ENCODE assay signal across 9 mouse cellular contexts in the genomic region with DNA sequence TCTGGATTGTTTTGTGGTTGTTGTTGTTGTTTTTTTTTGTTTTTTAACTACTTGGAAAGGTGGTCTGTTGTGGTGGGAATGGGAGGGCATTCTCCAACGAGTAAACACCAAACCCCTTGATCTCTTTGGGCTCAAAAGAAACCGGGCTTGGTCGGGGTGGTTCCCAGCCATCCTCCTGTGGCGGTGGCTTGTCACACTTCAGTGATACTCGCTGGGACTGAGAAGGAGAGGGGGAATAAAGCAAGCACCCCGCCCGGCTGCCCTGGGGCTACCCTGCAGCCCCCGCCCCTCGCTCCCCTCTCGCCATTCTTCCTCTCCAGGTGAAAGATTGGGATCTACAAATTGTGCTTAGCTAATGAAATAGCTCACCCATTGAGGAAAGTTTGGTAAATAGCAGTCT.
DNase-seq lines count a peak whose midpoint lies in the region; ATAC-seq lines count a peak whose summit lies in the region.
"Had no signal": no experiment of that assay in that cellular context is flagged by ENCODE, and none has a peak within 500 bp of the region (broad histone marks: within the 10 kb centered on the region; RNA-seq: fewer than 3 reads in every experiment).

No protein-coding gene starts in this region.

- H3K36me3 ChIP-seq in liver, embryonic 15.5 days (replicated peaks) = no peaks in the 10 kb centered on the region
- H3K36me3 ChIP-seq in forebrain, embryonic 13.5 days (ENCODE audit: poor library complexity, severe bottlenecking) = no peaks in the 10 kb centered on the region
- H3K36me3 ChIP-seq in intestine, embryonic 15.5 days = no peaks in the 10 kb centered on the region
- H3K36me3 ChIP-seq in neural tube, embryonic 13.5 days = no peaks in the 10 kb centered on the region

- H3K9ac ChIP-seq in liver, embryonic 15.5 days = no peak overlapping the region
- H3K9ac ChIP-seq in forebrain, embryonic 13.5 days = 0 out of 2 replicates have a peak overlapping the region, but pooled peaks have one; percentile 45
- H3K9ac ChIP-seq in intestine, embryonic 15.5 days = no peak overlapping the region
- no peak overlapping the region for H3K9ac ChIP-seq in neural tube, embryonic 13.5 days

- H3K4me2 ChIP-seq in liver, embryonic 15.5 days = peak overlapping the region; percentile 39; the same call in 1 of the 2 replicates
- H3K4me2 ChIP-seq in forebrain, embryonic 13.5 days = peak overlapping the region; percentile 64
- peak overlapping the region; percentile 53; the same call in 1 of the 2 replicates for H3K4me2 ChIP-seq in intestine, embryonic 15.5 days (replicated peaks)
- peak overlapping the region; percentile 54 for H3K4me2 ChIP-seq in neural tube, embryonic 13.5 days

- no peak for ATAC-seq in liver, embryonic 15.5 days (ENCODE audit: insufficient read depth)
- ATAC-seq in forebrain, embryonic 13.5 days = no peak
- ATAC-seq in intestine, embryonic 15.5 days = no peak
- no peak; the same call in 1 of the 2 replicates for ATAC-seq in neural tube, embryonic 13.5 days (ENCODE audit: low read depth)

- H3K9me3 ChIP-seq in liver, embryonic 15.5 days (replicated peaks) = no peaks in the 10 kb centered on the region
- H3K9me3 ChIP-seq in forebrain, embryonic 13.5 days (replicated peaks) = no peaks in the 10 kb centered on the region
- no peaks in the 10 kb centered on the region for H3K9me3 ChIP-seq in intestine, embryonic 15.5 days
- H3K9me3 ChIP-seq in neural tube, embryonic 13.5 days = no peaks in the 10 kb centered on the region

- no peaks in the 10 kb centered on the region for H3K4me1 ChIP-seq in liver, embryonic 15.5 days (replicated peaks)
- peaks cover 15% of the 10 kb centered on the region for H3K4me1 ChIP-seq in forebrain, embryonic 13.5 days
- peaks cover 6% of the 10 kb centered on the region for H3K4me1 ChIP-seq in intestine, embryonic 15.5 days (replicated peaks)
- peaks cover 15% of the 10 kb centered on the region for H3K4me1 ChIP-seq in neural tube, embryonic 13.5 days (replicated peaks)

- H3K27ac ChIP-seq in liver, embryonic 15.5 days (replicated peaks) = no peak overlapping the region
- H3K27ac ChIP-seq in forebrain, embryonic 13.5 days = no peak overlapping the region
- no peak overlapping the region for H3K27ac ChIP-seq in intestine, embryonic 15.5 days
- H3K27ac ChIP-seq in neural tube, embryonic 13.5 days (replicated peaks) = no peak overlapping the region

- WGBS in liver, embryonic 15.5 days (ENCODE audit: insufficient replicate concordance) = 5% methylated on average over 10 of the region's 10 CpGs
- under 1% methylated on average over 10 of the region's 10 CpGs for WGBS in forebrain, embryonic 13.5 days
- WGBS in intestine, embryonic 15.5 days = 7% methylated on average over 10 of the region's 10 CpGs
- 3% methylated on average over 10 of the region's 10 CpGs for WGBS in neural tube, embryonic 13.5 days

- peaks cover 40% of the 10 kb centered on the region for H3K27me3 ChIP-seq in liver, embryonic 15.5 days
- peaks cover 38% of the 10 kb centered on the region for H3K27me3 ChIP-seq in forebrain, embryonic 13.5 days
- H3K27me3 ChIP-seq in intestine, embryonic 15.5 days (replicated peaks) = peaks cover 22% of the 10 kb centered on the region
- peaks cover 79% of the 10 kb centered on the region for H3K27me3 ChIP-seq in neural tube, embryonic 13.5 days

- DNase-seq in liver = no peak
- DNase-seq in layer of hippocampus, adult 8-10 months (ENCODE audit: low spot score in 2 of 2) = no peak
- no peak for DNase-seq in adrenal gland, adult (ENCODE audit: inconsistent age in 2 of 2, low spot score in 1 of 2)
- DNase-seq: adrenal gland, postnatal 14 days; cerebellum, adult 9-11 months had no signal

- no peak overlapping the region for H3K4me3 ChIP-seq in liver, embryonic 15.5 days (replicated peaks)
- H3K4me3 ChIP-seq in forebrain, embryonic 13.5 days = peak overlapping the region; percentile 32
- no peak overlapping the region for H3K4me3 ChIP-seq in intestine, embryonic 15.5 days (replicated peaks)
- peak overlapping the region; percentile 27; the same call in 1 of the 2 replicates for H3K4me3 ChIP-seq in neural tube, embryonic 13.5 days

Comparison
In these comparisons a context has a peak if more than half of its experiments do, and no peak if none do; other contexts are left out.
1. H3K4me3 ChIP-seq: peak in forebrain, embryonic 13.5 days (single experiment) and neural tube, embryonic 13.5 days (single experiment); none in liver, embryonic 15.5 days (single experiment) and intestine, embryonic 15.5 days (single experiment).
2. Peak in every context shown above with its lines, with median percentiles within 50 percentile points of each other: H3K4me2 ChIP-seq.